Comparison of ENCODE assay signal across 8 mouse cellular contexts in genomic region chr8:110002953-110003352, GRCm38 (mm10). TPM values are rescaled to one million over a fixed set of nuclear protein-coding genes. Genes with fewer than 3 reads are reported as not detected.
DNase-seq lines count a peak whose midpoint lies in the region; TF ChIP-seq lines count a peak whose summit lies in the region.

No protein-coding gene starts in this region.

- peaks cover 18% of the 10 kb centered on the region for H3K4me1 ChIP-seq in testis, adult 2 months (ENCODE audit: control insufficient read depth, insufficient read depth, low read length)

- no peak overlapping the region for H3K4me3 ChIP-seq in gastrocnemius, adult 2 months
- no peak overlapping the region for H3K4me3 ChIP-seq in testis, adult 2 months (ENCODE audit: control insufficient read depth, low read depth, low read length)

- no peaks in the 10 kb centered on the region for H3K27me3 ChIP-seq in testis, adult 2 months (ENCODE audit: control insufficient read depth, insufficient read depth, low read length)

- no peak overlapping the region for H3K27ac ChIP-seq in gastrocnemius, adult 2 months
- H3K27ac ChIP-seq in testis, adult 2 months (ENCODE audit: control insufficient read depth, insufficient read depth, low read depth, low read length): no peak overlapping the region

- peak; percentile 28 for DNase-seq in gastrocnemius, adult 2 months
- DNase-seq in gastrocnemius, postnatal 4 days (ENCODE audit: low spot score in 2 of 2): no peak
- DNase-seq in testis, postnatal 14 days (ENCODE audit: low spot score): no peak
- peak; percentile 32 for DNase-seq in forelimb bud, embryonic 11.5 days (ENCODE audit: low read depth, low spot score)
- peak; percentile 49 for DNase-seq in thymus, postnatal 14 days
- DNase-seq in yolk sac, embryonic 10.5 days (ENCODE audit: low spot score): no peak
- no peak for DNase-seq in urinary bladder, postnatal 4 days (ENCODE audit: low spot score in 2 of 2)

- TF ChIP-seq POLR2A in testis, adult 2 months (IDR thresholded peaks at IDR 0.05; ENCODE audit: control insufficient read depth, low read depth, low read length): no peak

- TF ChIP-seq CTCF in gastrocnemius, adult 2 months (IDR thresholded peaks at IDR 0.05): peak; percentile 43
- TF ChIP-seq CTCF in testis, adult 2 months (IDR thresholded peaks at IDR 0.05; ENCODE audit: control insufficient read depth, insufficient read depth, insufficient replicate concordance, low read depth, low read length): peak; percentile 77; the same call in 1 of the 2 replicates

- no peaks in the 10 kb centered on the region for H3K36me3 ChIP-seq in testis, adult 2 months (ENCODE audit: control insufficient read depth, insufficient read depth, low read length)

- intact Hi-C loops in gastrocnemius, adult 2 months (cut with DNase I): no loop called here

RNA-seq across cellular contexts. Expression of gene Tat, which starts 12.7 kb away (rescaled TPM):
- total RNA-seq in gastrocnemius, adult 2 months (2021): not detected
- under 1 TPM; 0.12 to 0.21 TPM for total RNA-seq in gastrocnemius, postnatal 4 days (2021)
- 0.05 TPM in 1 of 2 replicates, not detected in the other for polyA plus RNA-seq in testis, adult 2 months (2012; rRNA removed)

RNA-seq across cellular contexts. Expression of gene Chst4, which starts 36.6 kb away (rescaled TPM):
- not detected for total RNA-seq in gastrocnemius, adult 2 months (2021)
- not detected for total RNA-seq in gastrocnemius, postnatal 4 days (2021)
- polyA plus RNA-seq in testis, adult 2 months (2012; rRNA removed): 0.06 and 0.14 TPM in 2 replicates

RNA-seq across cellular contexts. Expression of gene Marveld3, which starts 41.0 kb away (rescaled TPM):
- not detected for total RNA-seq in gastrocnemius, adult 2 months (2021)
- under 1 TPM; 0.18 to 0.27 TPM for total RNA-seq in gastrocnemius, postnatal 4 days (2021)
- 0.80 and 1.3 TPM in 2 replicates for polyA plus RNA-seq in testis, adult 2 months (2012; rRNA removed)

Comparison
In these comparisons a context has a peak if more than half of its experiments do, and no peak if none do; other contexts are left out.
1. DNase-seq: peak in gastrocnemius, adult 2 months (single experiment), forelimb bud, embryonic 11.5 days (single experiment) and thymus, postnatal 14 days (single experiment); none in gastrocnemius, postnatal 4 days (0 of 2), testis, postnatal 14 days (single experiment), yolk sac, embryonic 10.5 days (single experiment) and urinary bladder, postnatal 4 days (0 of 2).